9 mouse cellular contexts compared by ENCODE assay signal in genomic region chr15:101223596-101223995, GRCm38 (mm10). TPM values are rescaled to one million over a fixed set of nuclear protein-coding genes. Genes with fewer than 3 reads are reported as not detected.
DNase-seq lines count a peak whose midpoint lies in the region; ATAC-seq and TF ChIP-seq lines count a peak whose summit lies in the region.
"Had no signal": no experiment of that assay in that cellular context is flagged by ENCODE, and none has a peak within 500 bp of the region (broad histone marks: within the 10 kb centered on the region; RNA-seq: fewer than 3 reads in every experiment).

No protein-coding gene starts in this region.

- peaks cover 11% of the 10 kb centered on the region for H3K27me3 ChIP-seq in heart, embryonic 16.5 days (ENCODE audit: control insufficient read depth, insufficient read depth, low read length)
- no peaks in the 10 kb centered on the region for H3K27me3 ChIP-seq in MEL (ENCODE audit: control insufficient read depth in 1 of 2, insufficient read depth in 2 of 2, low read length in 2 of 2)
- peaks cover 38% of the 10 kb centered on the region for H3K27me3 ChIP-seq in hindbrain, embryonic 10.5 days (ENCODE audit: insufficient read depth, poor library complexity, severe bottlenecking)
- H3K27me3 ChIP-seq in midbrain, embryonic 11.5 days (ENCODE audit: control insufficient read depth, insufficient read depth, low read length), result peaks cover 4% of the 10 kb centered on the region; the same call in 1 of the 2 replicates

- peak overlapping the region; percentile 94 for H3K9ac ChIP-seq in heart, embryonic 16.5 days (ENCODE audit: low read length)
- peak overlapping the region; percentile 84 for H3K9ac ChIP-seq in MEL (ENCODE audit: control insufficient read depth, low read depth, low read length, poor library complexity, severe bottlenecking)
- H3K9ac ChIP-seq in midbrain, embryonic 11.5 days (ENCODE audit: low read length), result peak overlapping the region; percentile 88

- no peaks in the 10 kb centered on the region for H3K9me3 ChIP-seq in heart, embryonic 16.5 days (replicated peaks; ENCODE audit: control insufficient read depth, low read length)
- no peaks in the 10 kb centered on the region for H3K9me3 ChIP-seq in MEL (replicated peaks; ENCODE audit: insufficient read depth, low read length)
- H3K9me3 ChIP-seq in hindbrain, embryonic 10.5 days, result no peaks in the 10 kb centered on the region
- H3K9me3 ChIP-seq in midbrain, embryonic 11.5 days (ENCODE audit: control insufficient read depth, low read length), result no peaks in the 10 kb centered on the region

- no peak overlapping the region for H3K27ac ChIP-seq in heart, embryonic 16.5 days (ENCODE audit: low read length)
- no peak overlapping the region for H3K27ac ChIP-seq in MEL (ENCODE audit: control insufficient read depth, low read depth, low read length)
- peak overlapping the region; percentile 87 for H3K27ac ChIP-seq in hindbrain, embryonic 10.5 days
- H3K27ac ChIP-seq in midbrain, embryonic 11.5 days (ENCODE audit: low read depth, low read length), result no peak overlapping the region
- H3K27ac ChIP-seq: macrophage had no signal

- TF ChIP-seq CTCF in MEL (IDR thresholded peaks at IDR 0.05 in 2 of 3, conservative IDR thresholded peaks at IDR 0.05 in 1 of 3; ENCODE audit: control insufficient read depth in 1 of 3, insufficient read depth in 1 of 3, low read depth in 2 of 3, low read length in 3 of 3, poor library complexity in 1 of 3, severe bottlenecking in 1 of 3), result no peak

- DNase-seq in heart, postnatal 4 days, result no peak
- no peak for DNase-seq in MEL (ENCODE audit: low read depth, low spot score)
- peak; percentile 21 for DNase-seq in hindbrain, embryonic 10.5 days (ENCODE audit: low spot score)
- DNase-seq in midbrain, embryonic 11.5 days (ENCODE audit: low spot score, missing footprints), result no peak
- DNase-seq in natural killer cell, adult 2 months (ENCODE audit: low spot score in 2 of 2), result no peak
- DNase-seq in right cerebral cortex, postnatal 10 days (ENCODE audit: low spot score in 2 of 2), result no peak

- ATAC-seq in heart, embryonic 16.5 days (replicated peaks; ENCODE audit: extremely low read depth, insufficient read depth, low FRiP score), result 0 out of 2 replicates have a peak, but pooled peaks have one; percentile 1
- 0 out of 2 replicates have a peak, but pooled peaks have one; percentile 17 for ATAC-seq in midbrain, embryonic 11.5 days (ENCODE audit: low FRiP score)
- ATAC-seq in erythroblast, adult 5-6 weeks (replicated peaks; ENCODE audit: low FRiP score, poor library complexity, severe bottlenecking), result no peak

- no peak for TF ChIP-seq EP300 in MEL (IDR thresholded peaks at IDR 0.05; ENCODE audit: low read depth in 1 of 2, low read length in 2 of 2)

- peaks cover 2% of the 10 kb centered on the region; the same call in 1 of the 2 replicates for H3K36me3 ChIP-seq in heart, embryonic 16.5 days (ENCODE audit: control insufficient read depth, insufficient read depth)
- peaks cover 0 to 4% of the 10 kb centered on the region in 2 experiments; a peak in 1 of 4 replicates for H3K36me3 ChIP-seq in MEL (ENCODE audit: control insufficient read depth in 1 of 2, insufficient read depth in 2 of 2, low read length in 2 of 2)
- peaks cover 3% of the 10 kb centered on the region; the same call in 1 of the 2 replicates for H3K36me3 ChIP-seq in hindbrain, embryonic 10.5 days
- H3K36me3 ChIP-seq in midbrain, embryonic 11.5 days (ENCODE audit: control insufficient read depth, insufficient read depth, low read length), result no peaks in the 10 kb centered on the region

- 7% methylated on average over 5 of the region's 5 CpGs for WGBS in heart, embryonic 16.5 days
- 5% methylated on average over 5 of the region's 5 CpGs for WGBS in hindbrain, embryonic 10.5 days
- under 1% methylated on average over 5 of the region's 5 CpGs for WGBS in midbrain, embryonic 11.5 days

- peak overlapping the region; percentile 88 for H3K4me2 ChIP-seq in heart, embryonic 16.5 days (ENCODE audit: low read depth, low read length)
- peak overlapping the region; percentile 96 for H3K4me2 ChIP-seq in midbrain, embryonic 11.5 days

- TF ChIP-seq POLR2A in MEL (IDR thresholded peaks at IDR 0.05; ENCODE audit: control insufficient read depth in 1 of 2, insufficient read depth in 1 of 2, low read depth in 1 of 2, low read length in 2 of 2, poor library complexity in 1 of 2), result no peak

- no peaks in the 10 kb centered on the region for H3K79me2 ChIP-seq in MEL (ENCODE audit: control insufficient read depth, insufficient read depth, low read length, poor library complexity)

- H3K4me1 ChIP-seq in heart, embryonic 16.5 days (ENCODE audit: control insufficient read depth, insufficient read depth, low read length), result peaks cover 25% of the 10 kb centered on the region
- H3K4me1 ChIP-seq in MEL (ENCODE audit: control insufficient read depth in 1 of 2, insufficient read depth in 2 of 2, low read length in 2 of 2), result peaks cover 4 to 15% of the 10 kb centered on the region in 2 experiments; a peak in 3 of 4 replicates
- peaks cover 86% of the 10 kb centered on the region for H3K4me1 ChIP-seq in hindbrain, embryonic 10.5 days (replicated peaks)
- peaks cover 47% of the 10 kb centered on the region for H3K4me1 ChIP-seq in midbrain, embryonic 11.5 days (ENCODE audit: control insufficient read depth, insufficient read depth, low read length)

- TF ChIP-seq RAD21 in MEL (IDR thresholded peaks at IDR 0.05; ENCODE audit: low read depth, low read length), result no peak

- H3K4me3 ChIP-seq in heart, embryonic 16.5 days (ENCODE audit: low read length), result peak overlapping the region; percentile 90
- peak overlapping the region; percentile 75 to 81 for H3K4me3 ChIP-seq in MEL (ENCODE audit: control insufficient read depth in 1 of 2, insufficient read depth in 1 of 2, low read depth in 2 of 2, low read length in 2 of 2)
- H3K4me3 ChIP-seq in hindbrain, embryonic 10.5 days, result peak overlapping the region; percentile 79
- H3K4me3 ChIP-seq in midbrain, embryonic 11.5 days (ENCODE audit: low read depth, low read length), result peak overlapping the region; percentile 73

TF ChIP-seq in MEL, 35 proteins besides CTCF, POLR2A, EP300 and RAD21:
- TF ChIP-seq MEF2A (IDR thresholded peaks at IDR 0.05; ENCODE audit: extremely low read depth, insufficient replicate concordance, low read depth, low read length, poor library complexity, severe bottlenecking) (no peak), HCFC1 (IDR thresholded peaks at IDR 0.05; ENCODE audit: low read depth, low read length) (no peak), NRF1 (IDR thresholded peaks at IDR 0.05; ENCODE audit: insufficient read depth, low read depth, low read length, poor library complexity, severe bottlenecking) (no peak), TAL1 (IDR thresholded peaks at IDR 0.05; ENCODE audit: low read length) (no peak), USF2 (IDR thresholded peaks at IDR 0.05; ENCODE audit: borderline replicate concordance in 1 of 2, insufficient read depth in 1 of 2, low read depth in 1 of 2, low read length in 2 of 2) (no peak), BHLHE40 (IDR thresholded peaks at IDR 0.05; ENCODE audit: borderline replicate concordance, low read depth, low read length) (no peak), KAT2A (conservative IDR thresholded peaks at IDR 0.05; ENCODE audit: low read depth, low read length) (no peak), MAX (IDR thresholded peaks at IDR 0.05; ENCODE audit: low read length) (0 out of 2 replicates have a peak, but pooled peaks have one; percentile 2), NELFE (IDR thresholded peaks at IDR 0.05; ENCODE audit: low read depth, low read length) (no peak)

RNA-seq across cellular contexts. Expression of gene Grasp, which starts 0.4 kb away (rescaled TPM):
- polyA plus RNA-seq in heart, embryonic 16.5 days (2015; fragmentation: Nextera tagmentation; extraction: Ambion mirVana), result 3.1 and 3.4 TPM in 2 replicates
- 10 to 100 TPM; 13.9 to 15.1 TPM for total RNA-seq in heart, postnatal 4 days (2021)
- 3.7 and 4.1 TPM in 2 replicates for total RNA-seq in MEL (2012; rRNA removed)
- polyA plus RNA-seq in MEL (2012; ENCODE audit: insufficient read depth in 1 of 2, insufficient read length in 2 of 2, low read depth in 1 of 2, low replicate concordance in 2 of 2, missing spikeins in 1 of 2), result 1 to 10 TPM in 1 of 2 experiments, not detected in 1; 6.3 TPM
- polyA plus RNA-seq in hindbrain, embryonic 10.5 days (2016; fragmentation: Nextera tagmentation; extraction: Ambion mirVana), result 5.5 and 5.8 TPM in 2 replicates
- 3.6 and 4.5 TPM in 2 replicates for polyA plus RNA-seq in midbrain, embryonic 11.5 days (2014; fragmentation: Nextera tagmentation; extraction: Ambion mirVana)
- not detected in 2 replicates for total RNA-seq in erythroblast, adult 5-6 weeks (2015; ENCODE audit: low replicate concordance)
- total RNA-seq in erythroblast, adult 5-6 weeks (2017; ENCODE audit: low replicate concordance), result 0.84 TPM in 1 of 2 replicates, not detected in the other

RNA-seq across cellular contexts. Expression of gene Nr4a1, which starts 30.5 kb away (rescaled TPM):
- 12.6 and 13.5 TPM in 2 replicates for polyA plus RNA-seq in heart, embryonic 16.5 days (2015; fragmentation: Nextera tagmentation; extraction: Ambion mirVana)
- 10 to 100 TPM; 48.1 to 49.6 TPM for total RNA-seq in heart, postnatal 4 days (2021)
- 1.7 and 2.0 TPM in 2 replicates for total RNA-seq in MEL (2012; rRNA removed)
- polyA plus RNA-seq in MEL (2012; ENCODE audit: insufficient read depth in 1 of 2, insufficient read length in 2 of 2, low read depth in 1 of 2, low replicate concordance in 2 of 2, missing spikeins in 1 of 2), result 10 to 100 TPM in 1 of 2 experiments, not detected in 1; 12.8 TPM
- 4.8 and 5.1 TPM in 2 replicates for polyA plus RNA-seq in hindbrain, embryonic 10.5 days (2016; fragmentation: Nextera tagmentation; extraction: Ambion mirVana)
- 1.3 TPM in 2 replicates for polyA plus RNA-seq in midbrain, embryonic 11.5 days (2014; fragmentation: Nextera tagmentation; extraction: Ambion mirVana)
- total RNA-seq in erythroblast, adult 5-6 weeks (2015; ENCODE audit: low replicate concordance), result 3.3 and 11.3 TPM in 2 replicates
- 6.0 and 15.7 TPM in 2 replicates for total RNA-seq in erythroblast, adult 5-6 weeks (2017; ENCODE audit: low replicate concordance)

RNA-seq across cellular contexts. Expression of gene Acvr1b, which starts 49.7 kb away (rescaled TPM):
- 7.1 and 8.0 TPM in 2 replicates for polyA plus RNA-seq in heart, embryonic 16.5 days (2015; fragmentation: Nextera tagmentation; extraction: Ambion mirVana)
- total RNA-seq in heart, postnatal 4 days (2021), result 10 to 100 TPM; 20.8 to 21.4 TPM
- total RNA-seq in MEL (2012; rRNA removed), result 9.7 and 10.4 TPM in 2 replicates
- 10 to 100 TPM in 1 of 2 experiments, not detected in 1; 13.2 TPM for polyA plus RNA-seq in MEL (2012; ENCODE audit: insufficient read depth in 1 of 2, insufficient read length in 2 of 2, low read depth in 1 of 2, low replicate concordance in 2 of 2, missing spikeins in 1 of 2)
- 6.3 and 10.9 TPM in 2 replicates for polyA plus RNA-seq in hindbrain, embryonic 10.5 days (2016; fragmentation: Nextera tagmentation; extraction: Ambion mirVana)
- polyA plus RNA-seq in midbrain, embryonic 11.5 days (2014; fragmentation: Nextera tagmentation; extraction: Ambion mirVana), result 14.7 and 15.2 TPM in 2 replicates
- 0.38 and 0.84 TPM in 2 replicates for total RNA-seq in erythroblast, adult 5-6 weeks (2015; ENCODE audit: low replicate concordance)
- 2.6 and 2.9 TPM in 2 replicates for total RNA-seq in erythroblast, adult 5-6 weeks (2017; ENCODE audit: low replicate concordance)
